Mouse (Mus musculus): ENCODE data around the gene Tbcb. TPM values are rescaled to one million over a fixed set of nuclear protein-coding genes. Genes with fewer than 3 reads are reported as not detected.
A peak's percentile ranks its signal among the peaks of the same experiment; 100 is the strongest.
"Not testable (repeated sequence)": the region's sequence is repeated elsewhere in the genome, so short reads cannot be mapped to it uniquely, and the experiment has no call there.

Tbcb gene
- polyA plus RNA-seq, 1 experiment from 2014 or later: 190 TPM

GRCm38 (mm10) chr7:30219293-30220007 is 12.6 kb downstream of the Tbcb start:
- H3K27me3 ChIP-seq: no peaks in the 10 kb centered on the region
- peaks cover 18% of the 10 kb centered on the region for H3K4me1 ChIP-seq
- peaks cover 19% of the 10 kb centered on the region for H3K36me3 ChIP-seq
- 2% methylated on average over 16 of the region's 16 CpGs for whole genome bisulfite sequencing
- peak overlapping the region; percentile 55 for H3K9ac ChIP-seq
- H3K9me3 ChIP-seq (replicated peaks): no peaks in the 10 kb centered on the region
- peak overlapping the region; percentile 86 for H3K4me2 ChIP-seq
- peak overlapping the region; percentile 51 for H3K4me3 ChIP-seq (replicated peaks)
- ATAC-seq (replicated peaks; ENCODE audit: low FRiP score): peak; percentile 78
- peak overlapping the region; percentile 86 for H3K27ac ChIP-seq

GRCm38 (mm10) chr7:30217277-30217676 is 14.8 kb downstream of the Tbcb start:
- Histone ChIP-seq H3K27me3 (no peaks in the 10 kb centered on the region), H3K4me2 (no peak overlapping the region), H3K36me3 (no peaks in the 10 kb centered on the region), H3K4me1 (peaks cover 18% of the 10 kb centered on the region), H3K27ac (no peak overlapping the region), H3K9ac (no peak overlapping the region), H3K9me3 (replicated peaks) (no peaks in the 10 kb centered on the region), H3K4me3 (replicated peaks) (no peak overlapping the region)
- no peak for ATAC-seq (replicated peaks; ENCODE audit: low FRiP score)
- 69% methylated on average over 2 of the region's 2 CpGs for WGBS

GRCm38 (mm10) chr7:30216723-30217151 is 15.3 kb downstream of the Tbcb start:
- no peak overlapping the region for H3K9ac ChIP-seq
- H3K4me3 ChIP-seq (replicated peaks): peak overlapping the region; percentile 24
- peaks cover 18% of the 10 kb centered on the region for H3K4me1 ChIP-seq
- no peaks in the 10 kb centered on the region for H3K36me3 ChIP-seq
- WGBS: 2% methylated on average over 16 of the region's 16 CpGs
- ATAC-seq (replicated peaks; ENCODE audit: low FRiP score): peak; percentile 37; the same call in 1 of the 2 replicates
- no peaks in the 10 kb centered on the region for H3K27me3 ChIP-seq
- no peaks in the 10 kb centered on the region for H3K9me3 ChIP-seq (replicated peaks)
- H3K4me2 ChIP-seq: peak overlapping the region; percentile 52
- no peak overlapping the region for H3K27ac ChIP-seq

- H3K27ac ChIP-seq: no peak overlapping the region
- peaks cover 18% of the 10 kb centered on the region for H3K4me1 ChIP-seq
- H3K9ac ChIP-seq: no peak overlapping the region
- H3K36me3 ChIP-seq: no peaks in the 10 kb centered on the region
- H3K4me2 ChIP-seq: no peak overlapping the region
- WGBS: 86% methylated on average over 3 of the region's 3 CpGs
- no peak for ATAC-seq (replicated peaks; ENCODE audit: low FRiP score)
- no peaks in the 10 kb centered on the region for H3K9me3 ChIP-seq (replicated peaks)
- H3K27me3 ChIP-seq: no peaks in the 10 kb centered on the region
- no peak overlapping the region for H3K4me3 ChIP-seq (replicated peaks)
Observed at GRCm38 (mm10) chr7:30215875-30216274, 16.2 kb downstream of the Tbcb start.

GRCm38 (mm10) chr7:30213881-30214280 is 18.2 kb downstream of the Tbcb start:
- WGBS: 90% methylated on average over 3 of the region's 3 CpGs
- peaks cover 8% of the 10 kb centered on the region for H3K4me1 ChIP-seq
- ATAC-seq (replicated peaks; ENCODE audit: low FRiP score): no peak
- no peaks in the 10 kb centered on the region for H3K36me3 ChIP-seq
- H3K9me3 ChIP-seq (replicated peaks): no peaks in the 10 kb centered on the region
- no peak overlapping the region for H3K27ac ChIP-seq
- no peaks in the 10 kb centered on the region for H3K27me3 ChIP-seq
- no peak overlapping the region for H3K4me3 ChIP-seq (replicated peaks)
- no peak overlapping the region for H3K4me2 ChIP-seq
- H3K9ac ChIP-seq: no peak overlapping the region

GRCm38 (mm10) chr7:30211025-30211424 is 21.0 kb downstream of the Tbcb start:
- ATAC-seq (replicated peaks; ENCODE audit: low FRiP score): no peak
- no peak overlapping the region for H3K9ac ChIP-seq
- H3K4me2 ChIP-seq: no peak overlapping the region
- H3K4me3 ChIP-seq (replicated peaks): no peak overlapping the region
- no peak overlapping the region for H3K27ac ChIP-seq
- H3K9me3 ChIP-seq (replicated peaks): no peaks in the 10 kb centered on the region
- no peaks in the 10 kb centered on the region for H3K4me1 ChIP-seq
- no peaks in the 10 kb centered on the region for H3K36me3 ChIP-seq
- 21% methylated on average over 4 of the region's 4 CpGs for WGBS
- H3K27me3 ChIP-seq: no peaks in the 10 kb centered on the region

- H3K9ac ChIP-seq; H3K4me3 ChIP-seq (replicated peaks); H3K27ac ChIP-seq; ATAC-seq (replicated peaks; ENCODE audit: low FRiP score); H3K36me3 ChIP-seq; H3K27me3 ChIP-seq; H3K4me1 ChIP-seq; H3K4me2 ChIP-seq; H3K9me3 ChIP-seq (replicated peaks): not testable (repeated sequence)
- 59% methylated on average over 5 of the region's 5 CpGs for WGBS
Observed at GRCm38 (mm10) chr7:30206364-30206763, 25.7 kb downstream of the Tbcb start.

GRCm38 (mm10) chr7:30205383-30205782 is 26.7 kb downstream of the Tbcb start:
- Histone ChIP-seq H3K9me3 (replicated peaks) (no peaks in the 10 kb centered on the region), H3K4me1 (no peaks in the 10 kb centered on the region), H3K9ac (no peak overlapping the region), H3K27me3 (no peaks in the 10 kb centered on the region), H3K36me3 (no peaks in the 10 kb centered on the region), H3K4me2 (no peak overlapping the region), H3K4me3 (replicated peaks) (no peak overlapping the region), H3K27ac (no peak overlapping the region)
- no peak for ATAC-seq (replicated peaks; ENCODE audit: low FRiP score)
- WGBS: 1% methylated on average over 2 of the region's 2 CpGs

GRCm38 (mm10) chr7:30204380-30204779 is 27.7 kb downstream of the Tbcb start:
- no peak overlapping the region for H3K4me3 ChIP-seq (replicated peaks)
- no peak for ATAC-seq (replicated peaks; ENCODE audit: low FRiP score)

GRCm38 (mm10) chr7:30202895-30203690 is 29.0 kb downstream of the Tbcb start:
- 77% methylated on average over 11 of the region's 11 CpGs for WGBS

More at GRCm38 (mm10) chr7:30204380-30204779, 27.7 kb downstream of the Tbcb start:
- Histone ChIP-seq H3K27me3 (no peaks in the 10 kb centered on the region), H3K9me3 (replicated peaks) (no peaks in the 10 kb centered on the region), H3K9ac (no peak overlapping the region), H3K4me1 (peaks cover 4% of the 10 kb centered on the region; the same call in 1 of the 2 replicates), H3K4me2 (no peak overlapping the region), H3K27ac (no peak overlapping the region), H3K36me3 (no peaks in the 10 kb centered on the region)
- 48% methylated on average over 8 of the region's 8 CpGs for WGBS

GRCm38 (mm10) chr7:30200661-30201060 is 31.4 kb downstream of the Tbcb start:
- not testable (repeated sequence) for H3K9me3 ChIP-seq (replicated peaks); H3K27me3 ChIP-seq; H3K36me3 ChIP-seq; H3K4me2 ChIP-seq; H3K4me3 ChIP-seq (replicated peaks); H3K27ac ChIP-seq; ATAC-seq (replicated peaks; ENCODE audit: low FRiP score)
- 0 out of 2 replicates have a peak overlapping the region, but pooled peaks have one; percentile 4 for H3K9ac ChIP-seq
- peaks cover 35% of the 10 kb centered on the region for H3K4me1 ChIP-seq
- WGBS: 84% methylated on average over 5 of the region's 5 CpGs

More at GRCm38 (mm10) chr7:30202895-30203690, 29.0 kb downstream of the Tbcb start:
- Histone ChIP-seq H3K4me2 (no peak overlapping the region), H3K9ac (no peak overlapping the region), H3K36me3 (no peaks in the 10 kb centered on the region), H3K4me3 (replicated peaks) (no peak overlapping the region), H3K27ac (no peak overlapping the region), H3K4me1 (peaks cover 14% of the 10 kb centered on the region), H3K9me3 (replicated peaks) (no peaks in the 10 kb centered on the region), H3K27me3 (no peaks in the 10 kb centered on the region)
- ATAC-seq (replicated peaks; ENCODE audit: low FRiP score): no peak

GRCm38 (mm10) chr7:30200200-30200599 is 31.9 kb downstream of the Tbcb start:
- peaks cover 39% of the 10 kb centered on the region for H3K4me1 ChIP-seq
- no peak overlapping the region for H3K27ac ChIP-seq
- H3K4me2 ChIP-seq: no peak overlapping the region
- 0 out of 2 replicates have a peak overlapping the region, but pooled peaks have one; percentile 4 for H3K9ac ChIP-seq
- no peaks in the 10 kb centered on the region for H3K27me3 ChIP-seq
- H3K36me3 ChIP-seq: no peaks in the 10 kb centered on the region
- H3K9me3 ChIP-seq (replicated peaks): no peaks in the 10 kb centered on the region
- no peak overlapping the region for H3K4me3 ChIP-seq (replicated peaks)
- 79% methylated on average over 5 of the region's 5 CpGs for WGBS
- ATAC-seq (replicated peaks; ENCODE audit: low FRiP score): no peak

Data from kidney, embryonic 15.5 days (tissue).